Mouse (Mus musculus) thymus, adult 18-20 months (tissue): Measurements from ENCODE around the gene Cdon.

Source experiments
- DNase-seq, 2 experiments: peaks; one replicate each; pipeline ENCODE4 v3.0.0; 2022; ENCODE audit warnings: mixed read lengths in 2 of 2

Cdon gene

DNA sequence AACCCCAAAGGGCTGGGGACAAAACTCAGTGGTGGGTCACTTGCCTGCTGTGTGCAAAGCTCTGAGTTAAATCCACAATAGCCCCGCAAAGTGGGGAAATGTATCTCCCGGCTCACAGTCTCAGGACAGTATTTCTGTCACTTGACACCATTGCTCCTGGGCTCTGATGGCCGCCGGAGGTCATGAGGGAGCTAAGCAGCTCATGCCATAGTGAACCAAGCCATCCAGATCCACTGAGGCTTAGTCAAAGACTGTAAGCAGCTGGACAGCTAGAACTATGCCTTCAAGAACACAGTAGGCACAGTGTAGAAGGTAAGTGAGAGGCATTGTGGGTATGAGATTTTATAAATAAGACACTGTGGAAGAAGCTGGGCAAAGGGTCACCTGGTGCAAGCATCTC, 74.0 kb downstream of the Cdon start:
- DNase-seq = no peak

DNA sequence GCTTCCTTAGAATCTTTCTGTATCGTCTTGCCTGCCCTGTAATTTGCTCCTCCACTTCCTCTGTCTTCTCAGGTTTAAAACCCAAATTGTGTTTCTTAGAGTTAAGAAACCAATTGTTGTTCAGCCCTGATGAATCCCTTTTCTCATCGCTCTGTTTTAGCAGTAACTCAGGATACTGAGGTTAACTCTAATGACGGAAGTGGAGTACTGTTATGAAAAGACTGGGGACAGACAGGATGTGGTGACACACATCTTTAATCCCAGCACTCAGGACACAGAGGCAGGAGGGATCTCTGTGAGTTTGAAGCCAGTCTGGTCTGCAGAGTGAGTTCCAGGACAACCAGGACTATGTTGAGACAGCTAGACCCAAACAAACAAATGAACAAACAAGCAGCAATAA, 74.5 kb downstream of the Cdon start:
- DNase-seq = no peak

DNA sequence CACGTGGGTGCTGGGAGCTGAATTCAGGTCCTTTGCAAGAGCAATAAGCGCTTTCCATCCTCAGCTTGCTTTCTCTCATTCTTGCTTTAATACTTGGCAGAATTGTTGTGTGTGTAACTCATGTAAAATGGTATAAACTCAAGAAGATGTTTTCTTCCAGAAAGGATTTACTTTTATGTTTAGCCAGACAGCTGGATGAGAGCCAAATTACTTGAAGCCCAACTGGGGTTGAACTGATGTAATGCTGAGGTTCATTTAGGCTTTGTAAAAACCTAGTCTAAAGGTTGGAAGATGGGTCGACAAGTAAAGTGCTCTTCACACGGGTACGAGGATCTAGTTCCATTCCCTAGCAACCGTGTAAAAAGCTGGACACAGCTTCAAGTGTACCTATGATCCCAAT, 79.0 kb downstream of the Cdon start:
- no peak for DNase-seq

DNA sequence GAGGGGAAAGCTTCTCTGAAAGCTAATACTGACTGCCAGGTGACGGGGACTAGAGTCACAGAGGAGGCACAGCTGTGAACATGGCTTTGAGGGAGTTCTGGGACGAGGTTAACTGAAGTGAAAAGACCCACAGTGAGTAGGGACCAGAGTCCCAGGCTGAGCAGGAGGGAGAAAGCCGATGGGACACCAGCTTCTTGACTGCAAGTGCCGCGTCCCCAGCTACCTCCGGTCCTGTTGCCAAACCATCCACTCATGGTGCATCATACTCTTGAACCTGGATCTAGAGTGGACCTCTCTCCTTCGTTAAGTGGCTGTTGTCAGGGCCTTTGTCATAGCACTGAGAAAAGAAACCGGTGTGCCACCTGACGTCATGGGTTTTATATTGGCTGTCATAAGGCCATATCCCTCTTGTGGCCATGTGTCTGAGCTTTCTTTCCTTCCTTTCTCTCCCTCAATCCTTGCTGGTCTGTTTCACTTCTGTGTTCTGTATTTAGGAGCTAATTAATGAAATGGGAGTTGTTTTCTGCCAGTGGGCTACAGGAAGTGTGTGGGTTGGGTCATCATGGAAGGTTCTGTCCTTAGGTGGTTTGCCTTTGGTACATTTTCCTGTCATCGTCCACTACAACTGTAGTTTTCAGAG, 81.6 kb downstream of the Cdon start:
- DNase-seq = no peak

DNA sequence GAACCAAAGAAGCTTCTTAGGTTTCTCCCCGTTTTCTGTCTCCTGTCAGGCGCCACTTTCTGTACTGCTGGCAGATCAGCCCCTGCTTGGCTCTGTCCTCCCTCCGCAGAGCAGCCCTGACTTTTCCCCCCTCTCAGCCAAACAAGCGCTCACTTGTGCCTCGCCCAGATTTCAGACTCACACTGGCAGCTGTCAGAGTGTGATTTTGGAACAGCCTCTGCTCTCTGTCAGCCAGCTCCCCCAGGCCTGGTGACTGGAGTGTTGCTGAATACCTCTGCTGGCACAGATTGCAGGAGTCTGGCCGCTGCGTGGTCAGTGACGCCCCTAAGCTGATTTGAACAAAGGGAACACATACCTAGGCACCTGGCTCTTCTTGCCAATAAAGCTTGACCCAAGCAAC, 87.3 kb downstream of the Cdon start:
- no peak for DNase-seq

DNA sequence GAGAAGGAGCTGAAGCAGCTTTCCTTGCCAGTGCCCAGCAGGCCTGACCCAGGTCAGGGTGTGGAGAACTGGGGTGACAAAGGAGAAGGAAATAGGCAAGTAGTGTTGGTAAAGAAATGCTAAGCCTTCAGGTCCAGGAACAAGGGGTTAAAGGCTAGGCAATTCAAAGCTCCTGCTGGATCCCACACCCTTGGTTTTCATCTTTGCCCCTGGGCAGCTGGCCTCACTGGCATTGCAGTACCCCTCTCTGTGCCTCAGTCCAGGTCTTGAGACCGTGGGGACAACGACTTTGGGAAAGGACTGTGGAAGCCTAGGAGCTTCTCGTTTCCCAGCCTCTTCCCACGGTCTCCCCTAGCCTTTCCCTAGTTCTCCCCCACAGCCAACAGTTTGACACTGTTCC, 93.0 kb downstream of the Cdon start:
- no peak for DNase-seq

DNA sequence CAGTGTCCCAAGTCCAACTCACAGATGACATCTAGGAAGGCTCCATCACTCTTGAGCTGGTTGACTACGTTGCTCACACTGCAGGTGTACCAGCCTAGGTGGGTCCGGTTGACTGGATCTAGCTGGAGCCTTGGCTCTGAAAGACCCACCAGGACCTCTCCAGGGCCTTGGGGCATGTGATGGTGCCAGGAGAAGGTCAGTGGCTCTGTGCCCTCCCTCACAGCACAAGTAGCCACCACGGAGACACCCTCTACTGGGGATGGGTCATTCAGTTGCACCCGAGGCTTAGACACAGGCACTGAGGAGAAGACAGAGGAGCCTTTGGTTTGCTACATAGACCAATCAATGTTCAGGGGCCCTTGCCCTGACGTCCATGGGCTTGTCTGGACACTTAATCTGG, 95.3 kb downstream of the Cdon start:
- no peak for DNase-seq

DNA sequence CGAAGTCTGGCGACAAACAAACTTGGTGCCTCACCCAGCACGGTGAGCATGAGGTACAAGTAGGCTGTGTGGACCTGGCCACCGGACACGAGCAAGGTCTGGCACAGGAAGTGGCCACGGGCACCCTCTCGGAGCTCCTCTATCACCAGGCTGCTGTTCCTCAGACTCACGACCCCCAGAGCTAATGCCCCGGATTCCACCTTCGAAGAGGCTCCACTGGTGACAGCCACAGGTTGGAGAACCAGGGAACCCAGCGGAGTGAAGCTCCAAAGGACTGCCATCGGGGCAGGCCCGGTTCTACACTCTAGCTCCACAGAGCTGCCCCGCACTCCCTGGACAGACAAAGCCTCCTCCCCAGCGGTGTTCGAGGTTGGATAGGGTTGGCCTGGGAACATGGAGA, 95.8 kb downstream of the Cdon start:
- DNase-seq = no peak

DNA sequence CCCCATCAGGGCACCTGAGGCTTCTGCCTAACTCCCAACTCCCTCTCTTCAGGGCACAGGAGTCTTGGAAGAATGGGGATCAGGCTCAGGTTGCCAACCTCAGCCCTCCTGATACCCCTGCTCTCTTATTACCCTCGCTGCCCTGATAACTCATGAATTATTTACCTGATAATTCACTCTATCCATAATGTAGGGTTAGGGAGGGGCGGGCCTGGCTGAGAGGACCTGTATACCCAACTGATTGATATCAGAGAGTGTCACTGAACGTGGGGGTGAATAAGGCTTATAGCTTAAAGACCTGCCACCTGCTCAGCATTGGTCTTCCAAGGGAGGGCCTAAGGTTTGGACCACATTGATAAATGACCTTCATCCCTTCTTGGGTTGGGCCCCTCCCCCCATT, 97.2 kb downstream of the Cdon start, which contains the start of gene Gm1113:
TSS of gene Gm1113 (minus strand) at position 101 of the 400 bp plus-strand sequence.
- DNase-seq = no peak

DNA sequence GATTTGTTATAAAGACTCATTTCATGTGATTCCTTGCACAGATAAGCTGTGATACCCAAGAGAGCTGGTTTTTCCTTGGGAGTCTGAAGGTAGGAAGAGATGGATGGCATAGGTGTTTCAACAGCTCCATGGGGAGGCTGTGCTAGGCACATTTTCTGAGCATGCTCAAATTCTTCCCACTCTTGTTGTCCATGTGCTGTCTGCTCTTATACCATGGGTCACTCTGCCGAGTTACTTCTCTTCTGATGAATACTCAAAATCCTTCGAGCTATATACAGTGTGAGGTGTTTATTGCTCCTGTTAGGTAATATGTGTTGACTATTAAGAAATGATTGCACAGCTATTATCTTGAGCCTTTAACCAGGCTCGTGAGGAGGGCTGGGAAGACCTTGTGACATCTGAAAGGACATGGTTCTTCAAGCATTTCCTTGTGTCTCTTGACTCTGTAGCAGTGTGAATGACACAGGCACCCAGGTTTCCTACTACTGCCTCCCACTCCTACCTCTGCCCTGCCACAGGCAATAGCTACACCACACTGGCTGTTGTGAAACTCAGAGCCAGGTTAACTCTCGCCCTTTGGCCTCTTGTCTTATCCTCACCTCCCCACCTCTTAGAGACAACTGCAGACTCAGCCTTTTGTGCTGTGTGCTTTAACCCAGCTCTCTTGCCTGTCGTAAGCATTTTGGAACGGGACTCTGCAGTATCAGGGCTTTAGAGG, 99.9 kb downstream of the Cdon start:
- DNase-seq = no peak

DNA sequence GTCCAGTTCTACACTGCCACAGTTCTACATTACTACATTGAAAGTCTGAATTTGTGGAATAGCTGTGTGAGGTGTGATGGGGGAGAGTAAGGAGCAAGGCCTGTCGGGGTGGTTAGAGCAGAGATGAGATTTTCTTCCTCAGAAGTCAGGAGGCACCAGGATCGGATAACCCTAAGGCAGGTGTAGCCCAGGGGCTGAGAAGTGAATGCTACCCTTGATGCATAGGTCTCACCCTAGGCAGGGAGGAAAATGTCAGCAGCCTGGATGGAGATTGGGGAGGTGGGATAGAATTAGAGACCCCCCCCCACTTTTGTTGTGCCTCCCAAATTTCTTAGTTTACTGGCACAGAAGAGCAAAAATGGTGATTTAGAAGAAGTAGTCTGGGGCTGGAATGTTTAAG, 101.3 kb downstream of the Cdon start:
- no peak for DNase-seq

DNA sequence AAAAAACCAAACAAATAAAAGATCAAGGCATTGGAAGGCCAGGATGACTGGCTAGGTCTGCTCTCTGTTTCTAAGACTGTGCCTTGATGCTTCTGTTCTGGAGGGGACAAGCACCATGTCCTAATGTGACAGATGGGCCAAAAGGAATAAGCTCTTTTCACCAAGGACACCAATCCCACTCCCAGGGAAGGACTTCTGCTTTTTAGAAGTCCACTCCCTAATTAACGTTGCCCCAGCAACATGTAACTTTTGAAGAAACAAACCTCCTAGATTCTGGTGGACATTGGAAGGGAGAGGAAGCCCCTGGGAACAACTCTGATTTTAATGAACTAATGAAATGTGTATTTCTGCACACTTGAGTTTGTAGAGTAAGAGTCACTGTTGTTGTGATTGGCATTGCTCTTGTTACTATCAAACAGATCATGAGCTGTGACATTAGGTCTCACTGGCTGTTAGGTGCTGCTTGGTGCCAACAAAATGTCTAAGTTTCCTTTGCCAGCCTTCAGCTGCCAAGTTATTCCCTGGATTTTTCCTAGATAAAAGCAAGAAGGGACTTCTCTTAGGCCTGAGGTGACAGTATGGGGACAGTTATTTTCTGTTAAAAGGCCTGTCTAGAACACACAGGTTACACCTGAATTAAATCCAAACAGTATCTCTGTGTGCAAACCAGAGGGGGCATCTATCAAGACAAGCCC, 102.0 kb downstream of the Cdon start:
- no peak for DNase-seq

DNA sequence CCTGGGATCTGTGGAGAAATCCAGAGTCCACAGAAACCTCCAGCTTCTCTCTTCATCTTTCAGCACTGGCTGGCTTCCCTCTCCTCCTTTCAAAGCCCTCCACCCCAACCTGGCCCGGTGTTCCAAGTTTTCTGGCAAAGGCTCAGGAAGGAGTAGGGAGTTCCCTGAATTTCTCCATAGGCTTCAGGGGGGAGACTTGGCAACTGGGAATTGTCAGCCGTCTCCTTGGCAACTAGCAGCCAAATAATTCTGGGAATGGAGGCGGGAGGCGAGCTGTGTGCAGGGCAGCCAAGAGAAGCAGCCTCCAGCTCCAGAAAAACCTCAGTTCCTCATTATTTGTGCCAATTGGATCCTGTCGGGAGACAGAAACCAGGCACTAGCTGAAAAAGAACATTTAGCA, 102.6 kb downstream of the Cdon start:
- DNase-seq = no peak

DNA sequence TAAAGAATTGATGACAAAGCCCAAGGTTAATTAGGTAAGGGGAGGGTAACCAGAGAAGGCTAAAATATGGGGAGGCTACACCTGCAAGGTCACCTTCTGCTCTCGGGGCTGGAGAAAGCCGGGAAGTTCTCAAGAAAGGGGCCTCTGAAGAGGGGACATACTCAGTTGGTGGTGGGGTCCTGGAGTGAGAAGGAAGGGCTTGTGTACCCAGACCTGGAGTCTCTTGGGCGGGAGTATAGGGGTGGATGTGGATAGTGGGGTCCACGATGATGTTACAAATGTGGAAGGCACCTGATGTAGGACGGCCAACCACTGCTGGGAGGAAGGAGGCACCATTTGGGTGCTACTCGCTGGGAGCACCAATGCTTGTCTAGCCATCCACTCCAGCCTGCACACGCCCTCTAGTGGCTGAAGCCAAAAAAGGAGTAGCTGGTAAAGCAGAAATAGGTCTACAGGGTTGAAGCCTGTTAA, 103.0 kb downstream of the Cdon start:
- peak in 1 of 2 experiments; percentile 29 for DNase-seq

DNA sequence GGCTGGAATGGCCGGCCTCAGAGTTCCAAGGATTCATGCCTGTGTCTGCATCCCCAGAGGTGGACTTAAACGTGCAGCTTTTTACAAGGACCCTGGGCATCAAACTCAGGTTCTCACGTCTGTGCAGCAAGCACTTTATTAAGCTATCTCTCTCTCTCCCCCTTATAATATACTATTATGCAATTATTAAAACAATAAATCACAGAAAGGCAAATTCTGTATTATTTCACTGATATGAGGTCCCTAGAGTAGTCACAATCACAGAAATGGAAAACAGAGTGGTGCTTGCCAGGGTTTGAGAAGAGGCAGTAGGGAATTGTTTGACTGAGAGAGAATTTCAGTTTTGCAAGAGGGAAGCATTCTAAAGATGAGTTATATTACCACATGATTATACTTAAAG, 108.2 kb downstream of the Cdon start:
- no peak for DNase-seq

DNA sequence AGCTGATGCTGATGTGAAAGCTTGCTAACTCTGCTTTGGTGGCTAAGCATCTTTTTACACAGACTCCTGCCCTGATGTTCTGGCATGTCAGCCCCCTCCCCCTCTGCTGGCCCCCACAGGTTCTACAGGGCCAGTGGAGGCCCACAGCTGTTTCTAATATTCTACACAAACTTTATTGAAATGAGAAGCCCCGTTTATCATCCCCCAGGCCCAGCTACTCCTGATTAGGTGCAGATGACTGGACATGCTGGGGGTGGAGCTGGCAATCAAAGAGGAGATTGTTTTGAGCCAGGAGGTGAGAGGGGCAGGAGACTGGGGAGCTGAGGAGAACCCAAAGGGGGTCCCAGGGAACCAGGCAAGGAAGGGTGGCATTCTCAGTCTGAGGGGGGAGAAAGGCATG, 108.9 kb downstream of the Cdon start:
- DNase-seq = no peak

DNA sequence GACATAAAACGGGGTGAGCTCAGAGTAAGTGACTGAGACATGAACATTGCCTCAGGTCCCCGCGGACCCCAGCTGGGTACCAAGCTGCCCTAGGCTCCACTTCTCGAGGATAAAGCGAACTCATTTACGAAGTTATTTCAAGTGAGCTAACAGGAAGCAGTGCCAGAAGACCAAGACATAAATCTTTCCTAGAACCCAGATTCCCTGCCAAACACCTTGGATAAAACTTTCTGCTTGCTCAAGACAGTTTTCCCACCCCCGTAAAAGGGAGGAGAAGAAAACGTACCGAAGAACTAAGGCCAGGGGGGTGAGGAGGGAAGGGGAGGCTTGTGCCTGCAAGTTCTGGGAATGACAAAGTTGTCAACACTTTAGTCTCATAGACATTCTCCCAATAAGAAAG, 112.3 kb downstream of the Cdon start:
- DNase-seq = no peak

DNA sequence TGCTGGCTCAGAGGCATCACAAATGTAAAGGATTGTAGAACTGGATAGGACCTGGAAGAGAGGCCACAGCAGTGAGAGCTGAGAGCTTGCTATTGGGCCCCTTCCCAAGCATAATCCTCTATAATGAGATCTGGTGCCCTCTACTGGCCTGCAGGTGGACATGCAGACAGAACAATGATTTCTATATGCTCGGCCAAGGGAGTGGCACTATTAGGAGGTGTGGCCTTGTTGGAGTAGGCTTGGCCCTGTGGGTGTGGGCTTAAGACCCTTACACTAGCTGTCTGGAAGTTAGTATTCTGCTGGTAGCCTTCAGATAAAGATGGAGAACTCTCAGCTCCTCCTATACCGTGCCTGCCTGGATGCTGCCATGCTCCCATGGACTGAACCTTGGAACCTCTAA, 114.2 kb downstream of the Cdon start:
- no peak for DNase-seq

DNA sequence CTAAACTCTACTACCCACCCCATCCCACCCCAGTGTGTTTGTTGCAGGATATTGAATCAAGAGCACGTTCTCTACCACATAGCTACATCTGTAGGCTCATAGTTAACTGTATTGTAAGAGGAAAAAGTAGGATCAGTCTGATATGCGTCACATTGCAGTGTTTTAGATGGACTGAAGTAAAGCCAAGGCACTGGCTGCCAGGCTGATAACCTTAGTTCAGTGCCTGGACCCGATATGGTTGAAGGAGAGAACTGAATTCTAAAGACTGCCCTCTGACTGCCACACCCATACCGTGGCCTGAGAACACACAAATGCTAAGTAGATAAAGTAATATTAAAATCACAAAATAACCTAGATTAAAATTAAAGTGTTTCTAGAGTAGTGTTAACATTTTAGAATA, 114.9 kb downstream of the Cdon start:
- no peak for DNase-seq

DNA sequence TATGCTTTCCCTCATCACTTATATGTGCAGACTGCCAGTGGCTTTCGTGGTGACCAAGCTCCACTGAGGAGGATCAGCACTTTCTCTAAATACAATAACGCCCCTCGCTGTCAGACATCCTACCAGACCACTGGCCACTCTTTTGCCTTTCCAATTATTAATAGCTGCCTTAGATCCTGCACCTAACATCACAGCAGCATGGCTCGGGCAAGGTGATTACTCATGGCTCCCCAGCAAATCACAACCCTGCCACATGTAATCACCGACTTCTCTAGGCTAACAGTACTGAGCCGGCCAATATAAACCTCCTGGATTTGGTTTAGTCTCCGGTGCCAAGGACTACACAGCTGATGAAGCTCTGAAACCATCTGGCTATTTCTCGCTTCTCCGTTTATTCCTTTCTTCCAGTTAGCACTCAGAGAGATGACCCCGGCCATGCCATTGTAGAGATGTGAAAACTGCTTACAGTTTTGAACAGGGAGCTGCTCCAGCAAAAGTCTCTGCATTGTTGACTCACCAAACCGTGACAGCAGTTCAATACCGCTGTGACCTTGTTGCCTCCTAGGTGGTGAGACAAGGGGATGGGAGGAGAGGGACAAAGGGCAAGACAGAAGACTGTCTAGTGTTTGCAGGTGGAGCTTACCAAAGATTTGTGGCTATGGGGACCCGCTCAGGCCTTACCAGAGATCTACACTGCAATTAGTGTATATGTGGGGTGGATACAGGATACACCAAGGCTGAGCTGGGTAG, 118.2 kb downstream of the Cdon start:
- no peak for DNase-seq

DNA sequence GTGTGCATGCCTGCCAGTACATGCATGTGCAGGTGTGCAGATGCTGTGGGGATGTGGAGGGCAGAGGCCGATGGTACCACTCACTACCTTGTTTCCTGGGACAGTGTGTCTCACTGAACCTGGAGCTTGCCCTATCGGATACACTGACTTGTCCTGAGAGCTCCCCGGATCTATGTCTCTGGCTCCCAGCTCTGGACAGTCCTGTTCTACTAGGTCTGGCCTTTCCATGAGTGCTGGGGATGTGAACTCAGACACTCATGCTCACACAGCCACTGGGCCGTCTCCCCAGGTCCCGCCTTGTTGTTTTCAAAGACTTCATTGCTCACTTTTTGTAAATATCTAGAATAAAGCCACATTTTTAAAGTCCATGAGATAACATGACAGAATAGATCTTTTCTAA, 120.1 kb downstream of the Cdon start:
- no peak for DNase-seq

DNA sequence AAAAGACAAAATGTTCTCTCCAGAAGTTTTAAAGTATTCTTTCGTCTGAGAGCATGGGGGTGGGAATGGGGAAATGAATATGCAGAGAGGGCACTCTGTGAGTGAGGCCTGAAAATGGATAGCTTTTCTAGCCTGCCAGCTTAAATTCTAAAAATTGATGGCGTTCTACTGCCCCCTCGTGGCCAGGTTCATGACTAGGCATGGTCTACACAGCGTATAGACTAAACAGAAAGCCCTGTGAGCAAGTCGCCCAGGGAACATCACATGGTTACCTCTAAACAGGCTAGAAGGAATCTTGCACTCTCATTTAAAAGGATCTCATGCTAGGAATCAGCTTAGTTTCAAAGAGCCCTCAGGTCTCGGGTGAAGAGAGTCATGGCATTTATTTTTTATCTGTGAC, 120.6 kb downstream of the Cdon start:
- DNase-seq = peak in 1 of 2 experiments; percentile 24

DNA sequence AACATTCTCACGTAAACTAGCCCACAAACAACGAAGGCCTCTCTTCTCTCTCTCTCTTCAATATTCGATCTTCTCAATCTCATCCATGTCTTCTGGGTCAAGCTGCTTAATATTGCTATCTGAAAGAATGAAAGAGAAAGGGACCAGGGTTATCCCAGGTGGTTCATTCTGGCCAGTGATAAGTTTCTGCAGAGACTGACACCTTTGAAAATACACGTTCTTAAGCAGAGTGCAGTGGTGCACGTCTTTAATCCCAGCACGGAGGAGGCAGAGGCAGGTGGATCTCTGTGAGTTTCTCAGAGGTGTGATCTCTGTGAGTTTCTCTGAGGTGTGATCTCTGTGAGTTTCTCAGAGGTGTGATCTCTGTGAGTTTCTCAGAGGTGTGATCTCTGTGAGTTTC, 121.0 kb downstream of the Cdon start:
- DNase-seq = no peak
